Mouse (Mus musculus) liver, postnatal 0 days (tissue): ENCODE results near the gene Harbi1.

Experiments
- CTCF ChIP-seq: sonication (generic); IDR thresholded peaks from 2 replicates; pipeline ENCODE4 v1.5.1; 2016; ENCODE audit warnings: antibody characterized with exemption, low read depth
- EP300 ChIP-seq: IDR thresholded peaks from 2 replicates; pipeline ENCODE4 v1.6.1; 2016; ENCODE audit warnings: antibody characterized with exemption, low read depth, mild to moderate bottlenecking

DNA sequence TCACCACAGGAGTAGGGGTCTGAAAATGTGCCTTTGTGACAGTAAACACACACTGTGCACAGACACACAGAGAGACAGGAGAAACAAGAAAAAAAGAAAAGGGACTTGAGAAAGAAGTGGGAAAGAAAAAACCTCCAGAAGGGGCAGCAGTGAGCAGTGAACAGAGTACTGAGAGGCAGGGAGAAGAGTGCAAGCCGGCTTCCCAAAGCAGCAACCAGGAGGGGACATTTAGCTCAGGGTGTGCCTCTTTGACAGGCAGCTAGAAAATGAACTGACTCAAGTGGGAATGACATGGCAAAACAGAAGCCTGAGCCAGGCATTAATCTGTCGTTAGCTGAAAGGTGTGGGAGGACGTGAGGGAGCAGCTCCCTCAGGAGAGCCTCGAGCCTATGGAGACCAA, 27.8 kb upstream of the Harbi1 start:
- TF ChIP-seq CTCF (peak; percentile 56), EP300 (no peak)
